Mouse (Mus musculus): Measurements from ENCODE around the gene Rftn2. TPM values are rescaled to one million over a fixed set of nuclear protein-coding genes. Genes with fewer than 3 reads are reported as not detected.

The Rftn2 gene
- total RNA-seq, 1 experiment = 0.40 TPM

GRCm38 (mm10) chr1:55211081-55211480 lies 15.5 kb downstream of the Rftn2 start:
- Histone ChIP-seq H3K9me3 (ENCODE audit: control insufficient read depth, insufficient read depth, low read depth, low read length) (no peaks in the 10 kb centered on the region), H3K9ac (ENCODE audit: insufficient read depth, low read depth, low read length, poor library complexity, severe bottlenecking) (no peak overlapping the region), H3K36me3 (ENCODE audit: control insufficient read depth, insufficient read depth, low read length, poor library complexity, severe bottlenecking) (no peaks in the 10 kb centered on the region), H3K4me1 (ENCODE audit: control insufficient read depth in 2 of 2, insufficient read depth in 2 of 2, low read length in 2 of 2, poor library complexity in 1 of 2) (peaks cover 0 to 21% of the 10 kb centered on the region in 2 experiments; a peak in 2 of 4 replicates), H3K27ac (ENCODE audit: insufficient read depth, low read depth, low read length, poor library complexity, severe bottlenecking) (no peak overlapping the region), H3K4me3 (ENCODE audit: insufficient read depth in 1 of 2, low read depth in 1 of 2, low read length in 2 of 2, poor library complexity in 1 of 2, severe bottlenecking in 1 of 2) (no peak overlapping the region)
- in situ Hi-C loops (cut with MboI; ENCODE audit: low sequenced_read_pairs in 2 of 2, unreplicated experiment in 2 of 2) = no loop called here
- DNase-seq (ENCODE audit: low read depth, low spot score) = no peak
- no peak for TF ChIP-seq ZC3H11A (IDR thresholded peaks at IDR 0.05; ENCODE audit: borderline replicate concordance, low read depth, low read length)
- no peak for TF ChIP-seq MAFK (IDR thresholded peaks at IDR 0.05; ENCODE audit: insufficient read depth, low read depth, low read length)
- TF ChIP-seq CHD2 (IDR thresholded peaks at IDR 0.05; ENCODE audit: low read depth, low read length) = no peak
- TF ChIP-seq HCFC1 (IDR thresholded peaks at IDR 0.05; ENCODE audit: borderline replicate concordance, insufficient read depth, low read length) = no peak
- TF ChIP-seq ZNF384 (IDR thresholded peaks at IDR 0.05; ENCODE audit: low read depth, low read length) = no peak

- DNase-seq (ENCODE audit: low read depth, low spot score) = no peak
- peaks cover 0 to 23% of the 10 kb centered on the region in 2 experiments; a peak in 2 of 4 replicates for H3K4me1 ChIP-seq (ENCODE audit: control insufficient read depth in 2 of 2, insufficient read depth in 2 of 2, low read length in 2 of 2, poor library complexity in 1 of 2)
- in situ Hi-C loops (cut with MboI; ENCODE audit: low sequenced_read_pairs in 2 of 2, unreplicated experiment in 2 of 2) = no loop called here
- H3K36me3 ChIP-seq (ENCODE audit: control insufficient read depth, insufficient read depth, low read length, poor library complexity, severe bottlenecking) = no peaks in the 10 kb centered on the region
- no peaks in the 10 kb centered on the region for H3K9me3 ChIP-seq (ENCODE audit: control insufficient read depth, insufficient read depth, low read depth, low read length)
- H3K27ac ChIP-seq (ENCODE audit: insufficient read depth, low read depth, low read length, poor library complexity, severe bottlenecking) = no peak overlapping the region
- TF ChIP-seq CHD2 (IDR thresholded peaks at IDR 0.05; ENCODE audit: low read depth, low read length) (no peak), ZNF384 (IDR thresholded peaks at IDR 0.05; ENCODE audit: low read depth, low read length) (peak; percentile 69; the same call in 1 of the 2 replicates)
- H3K4me3 ChIP-seq (ENCODE audit: insufficient read depth in 1 of 2, low read depth in 1 of 2, low read length in 2 of 2, poor library complexity in 1 of 2, severe bottlenecking in 1 of 2) = peak overlapping the region in 1 of 2 experiments; percentile 13; a peak in 1 of 4 replicates
- H3K9ac ChIP-seq (ENCODE audit: insufficient read depth, low read depth, low read length, poor library complexity, severe bottlenecking) = no peak overlapping the region
Observed at GRCm38 (mm10) chr1:55210202-55210965, 16.2 kb downstream of the Rftn2 start.

- in situ Hi-C loops (cut with MboI; ENCODE audit: low sequenced_read_pairs in 2 of 2, unreplicated experiment in 2 of 2) = no loop called here
- H3K9me3 ChIP-seq (ENCODE audit: control insufficient read depth, insufficient read depth, low read depth, low read length) = no peaks in the 10 kb centered on the region
- H3K27ac ChIP-seq (ENCODE audit: insufficient read depth, low read depth, low read length, poor library complexity, severe bottlenecking) = no peak overlapping the region
Observed at GRCm38 (mm10) chr1:55208500-55209140, 18.0 kb downstream of the Rftn2 start.

GRCm38 (mm10) chr1:55207561-55207960 lies 19.0 kb downstream of the Rftn2 start:
- Histone ChIP-seq H3K4me3 (ENCODE audit: insufficient read depth in 1 of 2, low read depth in 1 of 2, low read length in 2 of 2, poor library complexity in 1 of 2, severe bottlenecking in 1 of 2) (no peak overlapping the region), H3K9me3 (ENCODE audit: control insufficient read depth, insufficient read depth, low read depth, low read length) (no peaks in the 10 kb centered on the region), H3K9ac (ENCODE audit: insufficient read depth, low read depth, low read length, poor library complexity, severe bottlenecking) (no peak overlapping the region), H3K27ac (ENCODE audit: insufficient read depth, low read depth, low read length, poor library complexity, severe bottlenecking) (no peak overlapping the region), H3K4me1 (ENCODE audit: control insufficient read depth in 2 of 2, insufficient read depth in 2 of 2, low read length in 2 of 2, poor library complexity in 1 of 2) (peaks cover 0 to 23% of the 10 kb centered on the region in 2 experiments; a peak in 2 of 4 replicates), H3K36me3 (ENCODE audit: control insufficient read depth, insufficient read depth, low read length, poor library complexity, severe bottlenecking) (no peaks in the 10 kb centered on the region)
- TF ChIP-seq ZNF384 (IDR thresholded peaks at IDR 0.05; ENCODE audit: low read depth, low read length) (no peak), CHD2 (IDR thresholded peaks at IDR 0.05; ENCODE audit: low read depth, low read length) (no peak), MAFK (IDR thresholded peaks at IDR 0.05; ENCODE audit: insufficient read depth, low read depth, low read length) (no peak), HCFC1 (IDR thresholded peaks at IDR 0.05; ENCODE audit: borderline replicate concordance, insufficient read depth, low read length) (no peak), ZC3H11A (IDR thresholded peaks at IDR 0.05; ENCODE audit: borderline replicate concordance, low read depth, low read length) (no peak)
- in situ Hi-C loops (cut with MboI; ENCODE audit: low sequenced_read_pairs in 2 of 2, unreplicated experiment in 2 of 2) = no loop called here
- no peak for DNase-seq (ENCODE audit: low read depth, low spot score)

More at GRCm38 (mm10) chr1:55208500-55209140, 18.0 kb downstream of the Rftn2 start:
- Histone ChIP-seq H3K4me1 (ENCODE audit: control insufficient read depth in 2 of 2, insufficient read depth in 2 of 2, low read length in 2 of 2, poor library complexity in 1 of 2) (peaks cover 0 to 27% of the 10 kb centered on the region in 2 experiments; a peak in 2 of 4 replicates), H3K36me3 (ENCODE audit: control insufficient read depth, insufficient read depth, low read length, poor library complexity, severe bottlenecking) (no peaks in the 10 kb centered on the region), H3K4me3 (ENCODE audit: insufficient read depth in 1 of 2, low read depth in 1 of 2, low read length in 2 of 2, poor library complexity in 1 of 2, severe bottlenecking in 1 of 2) (no peak overlapping the region), H3K9ac (ENCODE audit: insufficient read depth, low read depth, low read length, poor library complexity, severe bottlenecking) (no peak overlapping the region)
- no peak for TF ChIP-seq ZNF384 (IDR thresholded peaks at IDR 0.05; ENCODE audit: low read depth, low read length)
- no peak for TF ChIP-seq ZC3H11A (IDR thresholded peaks at IDR 0.05; ENCODE audit: borderline replicate concordance, low read depth, low read length)
- no peak for TF ChIP-seq CHD2 (IDR thresholded peaks at IDR 0.05; ENCODE audit: low read depth, low read length)
- TF ChIP-seq HCFC1 (IDR thresholded peaks at IDR 0.05; ENCODE audit: borderline replicate concordance, insufficient read depth, low read length) = no peak
- no peak for TF ChIP-seq MAFK (IDR thresholded peaks at IDR 0.05; ENCODE audit: insufficient read depth, low read depth, low read length)
- DNase-seq (ENCODE audit: low read depth, low spot score) = no peak

Measured in ES-E14 (cell line).